Mouse (Mus musculus) limb, embryonic 15.5 days (tissue): ENCODE measurements around the gene Vmn2r31. TPM values are rescaled to one million over a fixed set of nuclear protein-coding genes. Genes with fewer than 3 reads are reported as not detected.
"Not testable (repeated sequence)": the region's sequence is repeated elsewhere in the genome, so short reads cannot be mapped to it uniquely, and the experiment has no call there.

Source experiments
- ATAC-seq: fragments of 200-750 bp; cut with Nextera tagmentation; 2 replicates; pipeline ENCODE4 v1.8.0; 2017; ENCODE audit warnings: low read depth, moderate TSS enrichment; ENCODE audit not compliant: insufficient number of reproducible peaks, low FRiP score, low TSS enrichment
- H3K27ac ChIP-seq: fragments of 300-500 bp; sonication (generic); 2 replicates; pipeline ENCODE4 v1.5.1; 2015; ENCODE audit warnings: moderate library complexity, mild to moderate bottlenecking, inconsistent platforms
- H3K27me3 ChIP-seq: fragments of 300-500 bp; sonication (generic); 2 replicates; pipeline ENCODE4 v1.6.1; 2015; ENCODE audit warnings: inconsistent platforms
- H3K36me3 ChIP-seq: fragments of 300-500 bp; sonication (generic); 2 replicates; pipeline ENCODE4 v1.6.1; 2015; ENCODE audit warnings: inconsistent platforms
- H3K4me1 ChIP-seq: fragments of 300-500 bp; sonication (generic); 2 replicates; pipeline ENCODE4 v1.6.1; 2015; ENCODE audit warnings: inconsistent platforms
- H3K4me2 ChIP-seq: fragments of 300-500 bp; sonication (generic); 2 replicates; pipeline ENCODE4 v1.6.1; 2015; ENCODE audit warnings: mild to moderate bottlenecking, inconsistent platforms
- H3K4me3 ChIP-seq: fragments of 300-500 bp; sonication (generic); 2 replicates; pipeline ENCODE4 v1.5.1; 2015; ENCODE audit warnings: mild to moderate bottlenecking, inconsistent platforms
- H3K9ac ChIP-seq: fragments of 300-500 bp; sonication (generic); 2 replicates; pipeline ENCODE4 v1.6.1; 2015; ENCODE audit warnings: inconsistent platforms
- H3K9me3 ChIP-seq: fragments of 300-500 bp; sonication (generic); 2 replicates; pipeline ENCODE4 v1.6.1; 2016; ENCODE audit warnings: inconsistent platforms
- WGBS: fragments of 180-500 bp; shearing (Covaris S2); methylation state at CpG from one replicate; pipeline ENCODE4 v1.1.7; 2015; 5-methylcytosine and 5-hydroxymethylcytosine counted together
- polyA plus RNA-seq: library from polyadenylated mRNA; unstranded; fragments of >200 nt; fragmentation: Nextera tagmentation; extraction: Ambion mirVana; gene quantifications from 2 replicates; pipeline ENCODE4 v1.2.1, GENCODE M21; 2015

Vmn2r31 gene
- polyA plus RNA-seq: not detected in 2 replicates

DNA sequence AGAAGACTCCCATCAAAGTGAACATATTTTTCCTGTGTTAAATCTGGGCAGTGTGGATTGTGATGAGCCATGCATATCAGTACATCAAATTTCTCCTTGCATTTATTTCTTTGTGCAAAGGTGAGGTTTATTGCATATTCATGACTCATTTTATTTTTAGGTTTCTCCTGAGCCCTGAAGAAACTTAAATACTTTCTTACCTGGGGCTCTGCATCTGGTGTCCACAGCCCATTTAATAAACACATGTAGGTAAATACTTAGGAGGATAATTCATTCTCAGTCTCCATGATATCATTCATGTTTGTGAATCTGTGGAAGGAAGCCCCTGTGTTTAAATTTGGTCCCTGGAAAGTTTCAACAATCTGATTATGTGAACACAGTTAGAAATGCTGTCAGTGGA is at the start of gene Vmn2r31:
TSS of gene Vmn2r31 (minus strand) at position 101 of the 400 bp plus-strand sequence.
- not testable (repeated sequence) for ATAC-seq, H3K4me3 ChIP-seq, H3K27ac ChIP-seq, H3K27me3 ChIP-seq, H3K9me3 ChIP-seq, H3K4me2 ChIP-seq, H3K4me1 ChIP-seq, H3K9ac ChIP-seq, H3K36me3 ChIP-seq

DNA sequence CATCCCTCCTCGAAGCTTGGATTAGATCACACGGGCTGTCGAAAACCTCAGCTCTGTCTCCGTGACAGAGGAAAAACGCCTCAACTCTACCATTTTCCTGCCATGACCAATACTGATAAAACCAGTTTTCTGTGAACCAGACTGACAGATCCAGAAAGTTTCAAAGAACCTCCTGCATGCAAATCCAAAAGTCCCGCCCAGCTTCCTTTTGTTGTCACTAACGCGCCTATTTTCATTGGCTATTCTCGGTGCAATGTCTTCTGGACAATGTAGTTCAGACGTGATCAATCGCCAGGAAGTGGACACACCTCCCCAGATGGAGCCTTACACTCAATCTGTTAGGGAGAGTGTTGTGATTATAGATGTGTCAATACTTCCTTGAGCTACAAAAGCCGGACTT is 25.1 kb downstream of the Vmn2r31 start, which contains the start of gene Gm45783:
TSS of gene Gm45783 (minus strand) at position 143 of the 400 bp plus-strand sequence.
- peak within 1 kb of the TSS; percentile 9; the same call in 1 of the 2 replicates for H3K4me3 ChIP-seq
- H3K9me3 ChIP-seq: not testable (repeated sequence)

GRCm38 (mm10) chr7:7337509-7337908 is 62.0 kb downstream of the Vmn2r31 start, which contains the start of gene Vmn2r30:
TSS of gene Vmn2r30 (minus strand) at chr7:7337609.
- not testable (repeated sequence) for H3K4me1 ChIP-seq, H3K4me2 ChIP-seq, H3K27ac ChIP-seq, ATAC-seq, H3K4me3 ChIP-seq, H3K9me3 ChIP-seq, H3K9ac ChIP-seq, H3K27me3 ChIP-seq, H3K36me3 ChIP-seq
- WGBS: 44% methylated on average over 1 of the region's 1 CpGs

More for the DNA sequence above, 25.1 kb downstream of the Vmn2r31 start, which contains the start of gene Gm45783:
- ATAC-seq, H3K36me3 ChIP-seq, H3K9ac ChIP-seq, H3K27ac ChIP-seq, H3K4me1 ChIP-seq, H3K4me2 ChIP-seq, H3K27me3 ChIP-seq: not testable (repeated sequence)
- WGBS: 48% methylated on average over 12 of the region's 12 CpGs

Other genes with a start within 250 kb of the Vmn2r31 start
- 2.2 and 2.9 TPM in 2 replicates for gene Zfp418, start 228.4 kb downstream of the Vmn2r31 start, polyA plus RNA-seq
- 10.7 TPM in 2 replicates for gene Zfp772, start 189.7 kb downstream of the Vmn2r31 start, polyA plus RNA-seq
- 0.38 and 1.4 TPM in 2 replicates for gene Vmn2r29, start 152.4 kb downstream of the Vmn2r31 start, polyA plus RNA-seq
- 4.4 and 4.6 TPM in 2 replicates for gene Gm45844, start 121.4 kb downstream of the Vmn2r31 start, polyA plus RNA-seq
- 56.4 and 57.0 TPM in 2 replicates for gene Clcn4, start 98.9 kb downstream of the Vmn2r31 start, polyA plus RNA-seq
- gene Vmn2r30, start 62.1 kb downstream of the Vmn2r31 start, polyA plus RNA-seq: 0.04 TPM in 1 of 2 replicates, not detected in the other
- gene Gm45783, start 25.1 kb downstream of the Vmn2r31 start, polyA plus RNA-seq: 0.62 TPM in 1 of 2 replicates, not detected in the other
- not detected in 2 replicates for gene Vmn2r32, start 80.3 kb upstream of the Vmn2r31 start, polyA plus RNA-seq
- not detected in 2 replicates for gene Vmn2r33, start 167.1 kb upstream of the Vmn2r31 start, polyA plus RNA-seq